Mouse (Mus musculus) thymus, adult 2 months (tissue): ENCODE measurements at regions not wholly inside any gene's neighbourhood (a gene's known extent, or its start where the extent isn't known, plus 50 kb on each side); places are given as distances from the start of the nearest gene placed in this dataset.

Source experiments
- DNase-seq: peaks from one replicate; pipeline ENCODE4 v3.0.0; 2021
- H3K27ac ChIP-seq: fragments of 200-500 bp; 2 replicates; pipeline ENCODE4 v1.5.1; 2012; ENCODE audit warnings: low read length, control low read depth; ENCODE audit not compliant: control insufficient read depth, insufficient read depth
- H3K27me3 ChIP-seq: fragments of 200-500 bp; 2 replicates; pipeline ENCODE4 v1.6.1; 2012; ENCODE audit warnings: mild to moderate bottlenecking, low read length, moderate library complexity, mixed read lengths; ENCODE audit not compliant: control insufficient read depth, insufficient read depth
- H3K36me3 ChIP-seq: fragments of 200-500 bp; 2 replicates; pipeline ENCODE4 v1.6.1; 2012; ENCODE audit warnings: mild to moderate bottlenecking, low read length, moderate library complexity; ENCODE audit not compliant: control insufficient read depth, insufficient read depth
- H3K4me1 ChIP-seq: fragments of 200-500 bp; replicated peaks from 2 replicates; pipeline ENCODE4 v1.6.1; 2012; ENCODE audit warnings: low read length; ENCODE audit not compliant: control insufficient read depth, insufficient read depth
- H3K4me3 ChIP-seq: fragments of 200-500 bp; 2 replicates; pipeline ENCODE4 v1.5.1; 2012; ENCODE audit warnings: mild to moderate bottlenecking, low read length, control low read depth, moderate library complexity; ENCODE audit not compliant: control insufficient read depth, insufficient read depth
- CTCF ChIP-seq: fragments of 200-500 bp; IDR thresholded peaks from 2 replicates; pipeline ENCODE4 v1.5.1; 2012; ENCODE audit warnings: mild to moderate bottlenecking, control low read depth, low read length, moderate library complexity, borderline replicate concordance; ENCODE audit not compliant: control insufficient read depth, poor library complexity, insufficient read depth; ENCODE audit errors: extremely low read depth
- POLR2A ChIP-seq: fragments of 200-500 bp; IDR thresholded peaks from 2 replicates; pipeline ENCODE4 v1.6.1; 2012; ENCODE audit warnings: mild to moderate bottlenecking, low read length, control low read depth, moderate library complexity; ENCODE audit not compliant: control insufficient read depth, poor library complexity, insufficient read depth; ENCODE audit errors: extremely low read depth
- WGBS: fragments of 180-500 bp; shearing (Covaris S2); methylation state at CpG from one replicate; pipeline ENCODE4 v1.1.7; 2018; 5-methylcytosine and 5-hydroxymethylcytosine counted together

GRCm38 (mm10) chr12:12529541-12529940, 267.6 kb downstream of the Fam49a start:
- no peaks in the 10 kb centered on the region for H3K36me3 ChIP-seq
- TF ChIP-seq CTCF (no peak), POLR2A (no peak)
- DNase-seq = no peak
- WGBS = 88% methylated on average over 5 of the region's 5 CpGs
- no peaks in the 10 kb centered on the region for H3K27me3 ChIP-seq
- H3K4me3 ChIP-seq = no peak overlapping the region
- H3K27ac ChIP-seq = no peak overlapping the region
- H3K4me1 ChIP-seq = no peaks in the 10 kb centered on the region

- no peak overlapping the region for H3K4me3 ChIP-seq
- no peaks in the 10 kb centered on the region for H3K4me1 ChIP-seq
- no peaks in the 10 kb centered on the region for H3K36me3 ChIP-seq
- 95% methylated on average over 3 of the region's 3 CpGs for WGBS
- H3K27ac ChIP-seq = no peak overlapping the region
- no peaks in the 10 kb centered on the region for H3K27me3 ChIP-seq
- DNase-seq = no peak
- TF ChIP-seq CTCF = no peak
- TF ChIP-seq POLR2A = no peak
Observed at GRCm38 (mm10) chr12:12528478-12528981, 266.6 kb downstream of the Fam49a start.

GRCm38 (mm10) chr12:12527766-12528477, 266.0 kb downstream of the Fam49a start:
- Histone ChIP-seq H3K4me3 (no peak overlapping the region), H3K4me1 (no peaks in the 10 kb centered on the region), H3K36me3 (no peaks in the 10 kb centered on the region), H3K27me3 (no peaks in the 10 kb centered on the region), H3K27ac (no peak overlapping the region)
- 91% methylated on average over 7 of the region's 7 CpGs for WGBS
- no peak for DNase-seq
- TF ChIP-seq CTCF (no peak), POLR2A (no peak)

DNA sequence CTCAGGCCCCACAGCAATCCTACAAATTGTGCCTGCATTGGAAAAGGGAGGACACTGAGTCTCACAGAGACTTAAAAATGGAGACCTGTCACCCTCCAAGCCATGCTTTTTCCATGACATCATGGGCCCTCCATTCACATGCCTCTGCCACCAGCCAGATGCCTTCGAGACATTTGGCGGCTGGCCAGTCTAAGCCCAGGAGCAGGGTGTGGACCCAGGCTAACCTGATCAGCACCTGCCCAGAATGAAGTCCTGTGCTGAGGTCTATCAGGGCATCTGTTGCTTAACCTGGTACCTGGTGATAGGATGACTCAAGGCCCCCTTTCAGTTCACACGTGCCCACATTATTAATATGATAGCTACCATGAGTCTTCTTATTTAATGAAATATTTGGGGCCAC, 265.4 kb downstream of the Fam49a start:
- no peak overlapping the region for H3K27ac ChIP-seq
- H3K4me3 ChIP-seq = no peak overlapping the region
- TF ChIP-seq POLR2A = no peak
- TF ChIP-seq CTCF = no peak
- no peaks in the 10 kb centered on the region for H3K36me3 ChIP-seq
- no peak for DNase-seq
- WGBS = 96% methylated on average over 3 of the region's 3 CpGs
- no peaks in the 10 kb centered on the region for H3K4me1 ChIP-seq
- no peaks in the 10 kb centered on the region for H3K27me3 ChIP-seq

DNA sequence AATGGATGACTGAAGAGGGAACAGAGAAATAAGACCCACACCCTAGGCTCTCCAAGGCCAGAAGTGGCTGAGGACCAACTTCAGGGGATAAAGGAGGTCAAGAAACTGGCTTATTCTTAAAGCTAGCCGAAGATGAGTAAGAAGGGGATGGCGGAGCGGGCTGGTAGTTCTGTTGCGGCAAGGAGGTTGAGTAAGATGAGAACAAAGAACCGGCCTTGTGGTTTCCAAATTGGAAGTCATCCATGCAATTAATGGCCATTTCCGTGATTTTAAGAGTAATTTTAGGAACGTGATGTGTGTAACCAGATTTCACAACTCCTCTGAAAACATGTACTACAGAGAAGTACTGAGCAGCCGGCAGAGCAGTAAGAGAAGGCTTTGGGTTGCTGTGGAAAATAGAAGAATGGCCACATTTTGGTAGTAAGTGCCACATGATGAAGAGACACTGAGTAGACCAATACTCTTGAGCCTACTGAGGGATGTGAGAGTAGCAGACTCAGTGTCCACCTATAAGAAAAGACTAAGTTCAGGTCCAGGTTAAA, 258.4 kb downstream of the Fam49a start:
- H3K36me3 ChIP-seq = no peaks in the 10 kb centered on the region
- no peak overlapping the region for H3K4me3 ChIP-seq
- TF ChIP-seq CTCF (no peak), POLR2A (no peak)
- 97% methylated on average over 8 of the region's 8 CpGs for WGBS
- DNase-seq = no peak
- no peak overlapping the region for H3K27ac ChIP-seq
- no peaks in the 10 kb centered on the region for H3K4me1 ChIP-seq
- no peaks in the 10 kb centered on the region for H3K27me3 ChIP-seq

GRCm38 (mm10) chr12:12518490-12519070, 256.6 kb downstream of the Fam49a start:
- no peak for DNase-seq
- Histone ChIP-seq H3K36me3 (no peaks in the 10 kb centered on the region), H3K27me3 (no peaks in the 10 kb centered on the region), H3K4me1 (no peaks in the 10 kb centered on the region), H3K4me3 (no peak overlapping the region), H3K27ac (no peak overlapping the region)
- 93% methylated on average over 5 of the region's 5 CpGs for WGBS
- TF ChIP-seq CTCF = no peak

GRCm38 (mm10) chr12:12517020-12517419, 255.1 kb downstream of the Fam49a start:
- Histone ChIP-seq H3K4me1 (no peaks in the 10 kb centered on the region), H3K36me3 (no peaks in the 10 kb centered on the region), H3K27ac (no peak overlapping the region), H3K27me3 (no peaks in the 10 kb centered on the region), H3K4me3 (no peak overlapping the region)
- WGBS = 91% methylated on average over 4 of the region's 4 CpGs
- no peak for TF ChIP-seq POLR2A
- no peak for TF ChIP-seq CTCF
- DNase-seq = no peak
